ENCODE assay signal across 18 mouse cellular contexts in genomic region chr12:29831356-29831755, GRCm38 (mm10).
A peak's percentile ranks its signal among the peaks of the same experiment; 100 is the strongest.
DNase-seq lines count a peak whose midpoint lies in the region; ATAC-seq and TF ChIP-seq lines count a peak whose summit lies in the region.
"Had no signal": no experiment of that assay in that cellular context is flagged by ENCODE, and none has a peak within 500 bp of the region (broad histone marks: within the 10 kb centered on the region; RNA-seq: fewer than 3 reads in every experiment).

No protein-coding gene starts in this region.

- ATAC-seq in midbrain, postnatal 0 days (ENCODE audit: low FRiP score) = no peak
- ATAC-seq in midbrain, embryonic 16.5 days = no peak
- ATAC-seq: activated CD4-positive, CD25-positive, alpha-beta regulatory T cell, adult 4 months had no signal

- H3K9ac ChIP-seq in midbrain, postnatal 0 days (replicated peaks; ENCODE audit: low read length, poor library complexity, severe bottlenecking) = no peak overlapping the region
- no peak overlapping the region for H3K9ac ChIP-seq in midbrain, embryonic 16.5 days (ENCODE audit: low read depth, low read length)
- H3K9ac ChIP-seq: midbrain, embryonic 12.5 days had no signal

- no peak overlapping the region for H3K4me2 ChIP-seq in midbrain, postnatal 0 days (ENCODE audit: low read depth, low read length, poor library complexity, severe bottlenecking)
- no peak overlapping the region for H3K4me2 ChIP-seq in midbrain, embryonic 16.5 days (ENCODE audit: low read length)
- H3K4me2 ChIP-seq: liver, embryonic 11.5 days; midbrain, embryonic 12.5 days had no signal

- no peaks in the 10 kb centered on the region for H3K4me1 ChIP-seq in midbrain, postnatal 0 days (ENCODE audit: insufficient read depth, low read length)
- H3K4me1 ChIP-seq in midbrain, embryonic 16.5 days (ENCODE audit: control insufficient read depth, insufficient read depth, low read length) = peaks cover 12% of the 10 kb centered on the region; the same call in 1 of the 2 replicates
- H3K4me1 ChIP-seq: heart, embryonic 10.5 days had no signal

- H3K27ac ChIP-seq in midbrain, postnatal 0 days (ENCODE audit: low read depth, low read length) = 0 out of 2 replicates have a peak overlapping the region, but pooled peaks have one; percentile 18
- no peak overlapping the region for H3K27ac ChIP-seq in midbrain, embryonic 16.5 days (ENCODE audit: low read length)
- H3K27ac ChIP-seq: heart, embryonic 10.5 days; midbrain, embryonic 12.5 days had no signal

- WGBS in midbrain, postnatal 0 days = 74% methylated on average over 11 of the region's 11 CpGs
- 77% methylated on average over 11 of the region's 11 CpGs for WGBS in midbrain, embryonic 16.5 days

- no peaks in the 10 kb centered on the region for H3K27me3 ChIP-seq in midbrain, postnatal 0 days (ENCODE audit: insufficient read depth, low read length)
- no peaks in the 10 kb centered on the region for H3K27me3 ChIP-seq in midbrain, embryonic 16.5 days (ENCODE audit: control insufficient read depth, insufficient read depth, low read depth, low read length)

- no peak overlapping the region for H3K4me3 ChIP-seq in midbrain, postnatal 0 days (ENCODE audit: low read depth, low read length)
- H3K4me3 ChIP-seq in midbrain, embryonic 16.5 days (ENCODE audit: low read depth, low read length) = no peak overlapping the region
- H3K4me3 ChIP-seq: erythroblast, embryonic 14.5 days; heart, embryonic 10.5 days; midbrain, embryonic 12.5 days had no signal

- H3K36me3 ChIP-seq in midbrain, postnatal 0 days (ENCODE audit: insufficient read depth, low read length) = 0 out of 2 replicates have a peak, but pooled peaks cover 12% of the 10 kb centered on the region
- peaks cover 19% of the 10 kb centered on the region; the same call in 1 of the 2 replicates for H3K36me3 ChIP-seq in midbrain, embryonic 16.5 days (ENCODE audit: control insufficient read depth, insufficient read depth, low read length)
- H3K36me3 ChIP-seq: heart, embryonic 10.5 days; midbrain, embryonic 12.5 days had no signal

- peak; percentile 55 to 68 for DNase-seq in cerebellum, postnatal 14 days
- DNase-seq in cerebellum, adult 11-12 months = no peak
- peak; percentile 58 for DNase-seq in layer of hippocampus, adult 11-12 months (ENCODE audit: low spot score)
- DNase-seq in layer of hippocampus, adult 9-10 months (ENCODE audit: low spot score) = no peak
- peak; percentile 38 for DNase-seq in midbrain, postnatal 0 days (ENCODE audit: low spot score)
- DNase-seq in layer of hippocampus, postnatal 10 days (ENCODE audit: low spot score in 2 of 2) = peak; percentile 33 to 66
- no peak for DNase-seq in gastrocnemius, postnatal 4 days (ENCODE audit: low spot score in 2 of 2)
- DNase-seq: adrenal gland, postnatal 36 days; heart, postnatal 36 days; kidney, adult 8-10 months; lung, postnatal 4 days; thymus, postnatal 4 days had no signal

- TF ChIP-seq CTCF in midbrain, postnatal 0 days (IDR thresholded peaks at IDR 0.05) = no peak

- H3K9me3 ChIP-seq in midbrain, postnatal 0 days (ENCODE audit: low read length) = no peaks in the 10 kb centered on the region
- H3K9me3 ChIP-seq in midbrain, embryonic 16.5 days (replicated peaks; ENCODE audit: control insufficient read depth, low read length, poor library complexity, severe bottlenecking) = no peaks in the 10 kb centered on the region
- H3K9me3 ChIP-seq: heart, embryonic 10.5 days; midbrain, embryonic 12.5 days had no signal

Comparison
In these comparisons a context has a peak if more than half of its experiments do, and no peak if none do; other contexts are left out.
1. DNase-seq: peak in cerebellum, postnatal 14 days (2 of 2), layer of hippocampus, adult 11-12 months (single experiment), midbrain, postnatal 0 days (single experiment) and layer of hippocampus, postnatal 10 days (2 of 2); none in cerebellum, adult 11-12 months (single experiment), layer of hippocampus, adult 9-10 months (single experiment) and gastrocnemius, postnatal 4 days (0 of 2).